Mouse (Mus musculus): Measurements from ENCODE around the gene Ect2.

The Ect2 gene

DNA sequence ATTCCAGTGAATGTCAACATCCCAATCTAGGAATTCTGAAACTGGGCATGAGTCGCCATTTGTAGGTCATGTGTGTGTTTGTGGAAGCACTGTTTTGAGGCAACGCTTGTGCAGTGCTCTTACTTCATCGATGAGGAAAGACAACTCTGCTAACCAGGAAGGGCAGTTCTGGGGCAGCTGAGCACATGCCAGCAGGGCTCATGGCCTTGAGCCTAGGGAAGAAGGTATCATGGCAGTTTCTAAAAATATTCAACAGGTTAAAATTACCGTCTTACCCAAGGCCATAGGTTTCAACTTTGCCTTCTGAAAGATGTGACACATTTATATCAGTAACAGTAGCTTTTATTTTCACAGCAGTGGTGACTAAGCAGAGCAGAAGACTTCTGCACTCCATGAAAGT, 82.0 kb downstream of the Ect2 start:
- no peak for DNase-seq (ENCODE audit: low read depth in 2 of 2, low spot score in 2 of 2)

DNA sequence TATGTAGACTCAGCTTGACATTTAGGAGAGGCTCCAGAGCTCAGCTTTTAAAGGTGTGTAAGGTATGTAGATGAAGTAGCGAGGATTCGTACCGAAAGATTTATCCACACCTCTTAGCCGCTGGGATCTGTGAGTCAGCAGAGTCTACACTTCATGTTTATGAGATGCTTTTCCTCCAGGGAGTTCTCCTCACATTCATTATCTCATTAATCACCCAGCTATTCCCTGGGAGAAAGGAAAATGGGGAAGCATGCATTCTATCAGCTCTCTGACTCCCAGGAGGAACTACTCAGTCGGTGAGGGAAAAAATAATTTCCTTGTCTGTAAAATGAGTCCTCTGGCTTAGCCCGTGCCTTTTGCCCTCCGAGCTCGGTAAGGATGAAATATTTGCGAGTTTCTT, 83.3 kb downstream of the Ect2 start:
- DNase-seq (ENCODE audit: low read depth in 2 of 2, low spot score in 2 of 2): no peak

DNA sequence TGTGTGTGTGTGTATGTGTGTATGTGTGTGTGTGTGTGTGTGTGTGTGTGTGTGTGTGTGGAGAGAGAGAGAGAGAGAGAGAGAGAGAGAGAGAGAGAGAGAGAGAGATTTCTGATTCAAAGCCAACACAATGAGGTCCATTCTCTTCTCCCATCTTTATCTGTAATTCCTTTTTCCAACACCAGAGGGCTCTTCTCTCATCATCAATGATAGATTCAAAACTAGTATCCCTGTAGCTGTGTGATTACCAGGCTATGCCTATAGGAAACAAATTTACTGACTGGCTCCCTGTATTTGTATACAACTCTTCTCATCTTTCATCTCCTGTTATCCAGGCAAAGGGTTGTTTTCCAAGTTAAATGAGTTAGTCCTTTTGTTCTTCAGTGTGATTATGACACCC, 86.5 kb downstream of the Ect2 start:
- peak in 1 of 2 experiments; percentile 7 for DNase-seq (ENCODE audit: low read depth in 2 of 2, low spot score in 2 of 2)

DNA sequence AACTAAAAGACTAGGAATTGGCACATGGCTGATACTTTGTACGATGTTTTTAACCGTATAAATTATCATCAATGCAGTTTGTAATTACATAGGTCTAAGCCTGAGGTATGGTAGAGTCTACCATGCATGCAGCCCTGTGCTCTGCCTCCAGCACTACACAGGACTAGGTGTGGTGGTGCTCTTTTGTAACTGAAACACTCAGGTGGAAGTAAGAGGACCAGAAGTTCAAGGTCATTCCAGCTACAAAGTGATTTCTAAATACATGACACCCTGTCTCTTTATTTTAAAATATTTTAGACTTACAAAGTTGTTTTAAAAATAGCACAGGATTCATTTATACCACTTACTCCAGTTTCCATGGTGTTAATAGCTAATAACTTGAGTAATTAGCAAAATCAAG, 88.8 kb downstream of the Ect2 start:
- DNase-seq (ENCODE audit: low read depth in 2 of 2, low spot score in 2 of 2): no peak

DNA sequence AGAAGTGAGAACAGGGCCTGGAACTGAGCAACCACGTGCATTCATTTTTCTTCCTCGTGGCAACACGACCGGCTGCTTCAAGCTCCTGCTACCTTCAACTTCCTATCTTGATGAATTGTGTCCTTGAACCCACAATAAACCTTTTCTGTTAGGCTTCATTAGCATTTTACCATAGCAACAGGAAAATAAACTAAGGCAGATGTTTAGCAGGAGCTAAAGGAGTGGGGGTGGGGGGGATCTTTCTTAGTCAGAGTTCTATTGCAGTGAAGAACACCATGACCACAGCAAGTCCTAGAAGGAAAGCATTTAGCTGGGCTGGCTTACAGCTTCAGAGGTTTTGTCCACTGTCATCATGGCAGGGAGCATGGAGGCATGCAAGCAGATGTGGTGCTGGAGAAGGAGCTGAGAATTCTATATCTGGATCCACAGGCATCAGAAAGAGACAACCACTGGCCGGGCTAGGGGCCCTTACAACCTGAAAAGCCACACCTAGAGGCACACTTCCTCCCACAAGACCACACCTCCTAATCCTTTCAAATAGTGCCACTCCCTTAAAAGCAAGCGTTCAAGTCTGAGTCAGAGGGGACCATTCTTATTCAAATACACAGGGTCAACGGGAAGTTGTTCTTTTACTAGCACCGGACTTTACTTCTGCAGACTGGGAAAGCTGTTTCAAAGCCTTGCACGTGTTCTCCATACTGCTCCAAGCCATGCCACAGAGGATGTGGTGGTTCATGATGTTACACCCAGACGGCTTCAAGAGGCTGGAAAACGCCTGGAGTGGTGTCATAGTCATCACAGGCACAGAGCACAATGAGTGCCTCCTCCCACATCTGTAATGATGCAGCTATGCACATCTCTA, 90.0 kb downstream of the Ect2 start:
- no peak for DNase-seq (ENCODE audit: low read depth in 2 of 2, low spot score in 2 of 2)

DNA sequence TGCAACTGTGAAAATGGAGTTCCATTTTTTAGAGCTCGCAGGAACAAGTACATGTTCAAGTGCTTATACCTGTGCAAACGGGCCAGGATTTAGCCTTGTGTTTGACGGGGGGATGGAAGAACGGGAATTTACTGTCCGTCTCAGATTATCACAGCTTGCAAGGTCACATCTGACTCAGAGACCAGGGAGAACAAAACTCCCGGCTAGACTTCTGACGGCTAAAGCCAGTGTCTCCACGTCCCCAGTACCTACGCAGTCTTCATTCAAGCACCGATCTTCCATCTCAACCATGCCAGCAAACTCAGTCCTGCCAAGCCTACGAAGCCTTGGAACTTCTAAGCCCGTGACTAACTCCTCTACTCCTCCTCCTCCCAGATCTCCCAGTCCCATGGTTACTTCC, 93.2 kb downstream of the Ect2 start:
- no peak for DNase-seq (ENCODE audit: low read depth in 2 of 2, low spot score in 2 of 2)

DNA sequence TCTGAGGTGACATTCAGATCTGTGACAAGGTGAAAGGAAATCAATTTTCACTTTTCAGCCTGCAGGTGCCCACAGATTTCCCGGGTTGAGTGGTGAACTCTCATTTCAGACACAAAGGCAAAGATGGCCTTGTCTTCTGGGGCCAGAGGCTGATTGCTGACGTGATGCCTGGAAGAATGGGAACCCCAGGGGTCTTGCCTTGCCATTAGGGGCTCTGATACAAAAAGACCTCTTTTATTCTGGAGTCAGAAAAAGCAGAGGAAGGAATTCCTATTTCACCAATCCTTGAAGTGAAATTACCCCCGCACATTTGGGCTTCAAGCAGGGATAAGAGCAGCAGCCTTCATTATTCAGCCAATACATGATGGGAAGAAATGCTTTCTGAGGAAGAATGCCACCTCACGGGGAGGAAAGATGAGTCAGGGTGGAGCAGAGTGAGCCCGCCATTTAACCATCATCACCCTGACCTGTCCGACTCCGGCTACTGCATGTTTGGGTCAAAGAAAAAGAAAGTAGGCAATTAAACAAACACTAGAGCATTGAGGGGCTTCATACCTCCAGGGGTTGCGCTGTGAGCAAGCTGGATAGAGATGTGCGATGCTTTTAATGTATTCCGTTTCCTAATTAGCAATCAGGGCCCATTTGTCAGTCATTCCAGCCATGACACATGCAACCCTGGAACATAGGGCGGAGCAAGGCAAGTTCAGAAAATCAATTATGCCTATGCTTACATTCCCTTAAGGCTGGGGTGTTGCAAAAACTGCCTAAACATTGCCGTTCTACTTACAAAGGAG, 94.0 kb downstream of the Ect2 start:
- DNase-seq (ENCODE audit: low read depth in 2 of 2, low spot score in 2 of 2): no peak

DNA sequence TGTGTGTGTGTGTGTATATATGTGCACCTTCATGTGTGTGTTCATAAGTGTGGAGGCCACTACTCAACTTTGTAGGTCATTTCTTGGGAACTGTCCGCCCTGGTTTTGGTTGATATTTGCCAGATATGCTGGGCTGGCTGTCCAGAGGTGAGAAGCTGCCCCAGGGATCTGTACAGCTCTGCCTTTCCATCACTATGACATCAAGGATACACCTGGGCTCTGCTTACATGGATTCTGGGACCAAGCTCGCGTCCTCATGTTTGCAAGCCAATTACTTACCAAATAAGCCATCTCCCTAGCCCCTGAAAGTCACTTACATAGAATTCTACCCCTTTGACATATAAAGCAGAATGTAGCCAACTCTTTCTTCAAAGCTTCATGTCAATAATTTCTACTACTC, 98.2 kb downstream of the Ect2 start:
- DNase-seq (ENCODE audit: low read depth in 2 of 2, low spot score in 2 of 2): no peak

DNA sequence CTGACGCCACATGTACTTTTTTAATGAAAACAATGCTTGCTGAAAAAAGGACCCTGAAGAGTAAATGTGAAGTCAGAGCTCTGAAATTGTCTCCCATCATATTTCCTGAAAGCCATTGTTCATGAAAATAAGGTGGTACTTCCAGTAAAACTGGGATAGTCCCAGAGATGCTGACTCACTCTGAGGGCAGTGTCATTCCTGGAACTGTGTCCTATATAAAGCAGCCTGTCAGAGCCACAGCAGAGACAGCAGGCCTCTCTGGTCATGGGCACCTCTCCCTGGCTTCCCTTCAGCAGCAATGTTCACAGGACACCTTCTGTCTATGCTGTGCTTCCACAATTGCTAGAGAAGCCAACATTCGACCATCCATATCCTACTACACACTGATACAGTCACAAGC, 98.9 kb downstream of the Ect2 start:
- no peak for DNase-seq (ENCODE audit: low read depth in 2 of 2, low spot score in 2 of 2)
